Mouse (Mus musculus) bone marrow, adult 2 months (tissue): ENCODE data around the gene Atp6v1fnb.

Experiments
- CTCF ChIP-seq: fragments of 200-500 bp; IDR thresholded peaks from 2 replicates; pipeline ENCODE4 v1.5.1; 2011; ENCODE audit warnings: low read length, control low read depth; ENCODE audit not compliant: control insufficient read depth, insufficient read depth
- POLR2A ChIP-seq: fragments of 200-500 bp; IDR thresholded peaks from 2 replicates; pipeline ENCODE4 v1.6.1; 2011; ENCODE audit warnings: low read depth, mild to moderate bottlenecking, control low read depth, low read length, borderline replicate concordance; ENCODE audit not compliant: control insufficient read depth

DNA sequence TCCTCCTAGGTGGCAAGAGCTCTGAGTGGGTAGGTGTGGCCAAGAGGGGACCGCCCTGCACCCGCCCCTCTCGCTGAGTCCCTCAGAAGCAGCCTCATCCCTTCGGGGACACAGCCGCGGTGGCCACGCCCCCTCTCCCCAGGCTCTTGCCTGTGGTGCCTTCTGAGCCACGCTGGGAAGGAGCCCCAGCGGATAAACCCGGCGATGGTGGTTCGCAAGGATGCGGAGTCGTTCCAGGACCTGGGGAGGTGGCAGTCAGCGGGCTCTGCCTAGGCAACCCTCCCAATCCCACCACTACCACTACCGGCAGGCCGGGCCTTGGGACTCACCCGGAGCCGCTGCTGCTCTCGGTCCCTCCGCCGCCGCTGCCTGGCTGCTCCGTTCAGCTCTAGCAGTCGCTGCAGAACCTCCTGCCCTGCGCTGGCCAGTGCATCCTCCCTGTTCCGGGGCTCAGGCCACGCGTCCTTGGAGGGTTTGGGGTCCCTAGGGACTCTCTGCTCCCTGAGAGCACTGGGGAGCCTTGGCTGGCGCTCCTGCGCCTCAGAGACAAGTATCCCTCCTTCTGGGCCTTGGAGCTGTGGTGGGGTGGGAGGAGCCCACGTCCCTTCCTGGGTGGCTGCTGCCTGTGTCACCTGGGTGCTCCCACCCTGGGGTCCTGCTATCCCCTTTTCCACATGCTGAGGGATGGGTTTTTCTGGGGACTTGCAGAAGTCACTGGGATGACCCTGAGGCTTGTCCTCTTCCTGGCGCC lies 2.9 kb downstream of the Atp6v1fnb start:
- TF ChIP-seq CTCF (no peak), POLR2A (no peak; the same call in 1 of the 2 replicates)
